ENCODE assay signal across 8 mouse cellular contexts in the genomic region with DNA sequence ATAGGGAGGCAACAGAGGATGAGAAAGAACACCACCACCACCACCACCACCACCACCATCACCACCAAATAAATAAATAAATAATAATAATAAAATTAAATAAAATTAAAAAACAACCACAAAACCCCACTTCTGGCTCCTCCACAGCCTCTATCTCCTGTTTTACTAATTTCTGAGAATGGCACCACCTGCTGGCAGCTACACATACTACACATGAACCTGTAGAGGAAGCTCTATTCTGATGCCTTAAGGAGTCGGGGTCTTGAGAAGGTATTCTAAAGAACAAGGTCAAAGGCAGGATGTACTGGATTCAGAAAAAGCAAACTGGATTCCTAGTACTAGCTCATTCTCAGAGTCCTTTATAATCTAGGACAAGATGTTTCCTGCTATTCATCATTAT.
DNase-seq lines count a peak whose midpoint lies in the region; ATAC-seq lines count a peak whose summit lies in the region.

No protein-coding gene starts in this region.

- no peak overlapping the region for H3K27ac ChIP-seq in neural tube, embryonic 15.5 days (replicated peaks)

- WGBS in neural tube, embryonic 15.5 days, result 73% methylated on average over 1 of the region's 1 CpGs

- H3K36me3 ChIP-seq in neural tube, embryonic 15.5 days, result no peaks in the 10 kb centered on the region

- no peaks in the 10 kb centered on the region for H3K27me3 ChIP-seq in neural tube, embryonic 15.5 days (replicated peaks)

- H3K9ac ChIP-seq in neural tube, embryonic 15.5 days (replicated peaks), result no peak overlapping the region

- DNase-seq in gastrocnemius, adult 18-20 months (ENCODE audit: low spot score), result peak; percentile 4
- DNase-seq in gastrocnemius, postnatal 25 days, result no peak
- DNase-seq in neural tube, embryonic 10.5 days (ENCODE audit: extremely low spot score, low spot score), result peak; percentile 46
- peak; percentile 10 for DNase-seq in c-Kit-positive CD71-positive TER-119-positive erythroid progenitor cells, embryonic 14.5 days (ENCODE audit: low spot score)
- DNase-seq in heart, postnatal 4 days, result peak; percentile 51
- peak; percentile 59 for DNase-seq in lung, postnatal 10 days

- no peak overlapping the region for H3K4me3 ChIP-seq in neural tube, embryonic 15.5 days (replicated peaks)

- no peak overlapping the region for H3K4me2 ChIP-seq in neural tube, embryonic 15.5 days

- ATAC-seq in neural tube, embryonic 15.5 days (ENCODE audit: low FRiP score), result no peak
- ATAC-seq in activated CD4-positive, CD25-positive, alpha-beta regulatory T cell, adult 4 months, result no peak

- peaks cover 11% of the 10 kb centered on the region for H3K4me1 ChIP-seq in neural tube, embryonic 15.5 days

- no peaks in the 10 kb centered on the region for H3K9me3 ChIP-seq in neural tube, embryonic 15.5 days (replicated peaks)
